ENCODE assay signal across 12 mouse cellular contexts in the genomic region with DNA sequence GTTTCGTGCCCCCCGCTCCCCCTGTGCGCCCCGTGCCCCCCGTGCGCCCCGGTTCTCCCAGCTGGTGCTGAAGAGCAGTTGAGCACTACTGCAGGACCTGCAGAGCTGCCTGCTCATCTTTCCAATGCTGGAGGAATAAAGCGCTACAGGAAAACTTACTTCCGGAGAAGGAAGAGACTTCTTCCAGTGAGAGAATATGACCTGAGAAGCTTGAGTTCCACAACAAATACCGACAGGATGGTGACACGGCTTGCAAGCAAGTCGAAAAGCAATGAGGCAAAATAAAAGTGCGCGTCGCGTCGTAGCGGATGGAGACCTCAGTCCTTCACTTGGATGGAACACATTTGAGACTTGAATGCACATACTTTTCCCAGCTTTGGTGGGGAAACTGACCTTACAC. TPM values are rescaled to one million over a fixed set of nuclear protein-coding genes. Genes with fewer than 3 reads are reported as not detected.
DNase-seq lines count a peak whose midpoint lies in the region; ATAC-seq and TF ChIP-seq lines count a peak whose summit lies in the region.
"Had no signal": no experiment of that assay in that cellular context is flagged by ENCODE, and none has a peak within 500 bp of the region (broad histone marks: within the 10 kb centered on the region; RNA-seq: fewer than 3 reads in every experiment).

No protein-coding gene starts in this region.

- H3K27ac ChIP-seq in heart, embryonic 15.5 days = no peak overlapping the region
- no peak overlapping the region for H3K27ac ChIP-seq in hindbrain, embryonic 10.5 days
- H3K27ac ChIP-seq in midbrain, embryonic 16.5 days (ENCODE audit: low read length) = no peak overlapping the region
- H3K27ac ChIP-seq: liver, embryonic 15.5 days had no signal

- H3K4me3 ChIP-seq in heart, embryonic 15.5 days = peak overlapping the region; percentile 28
- H3K4me3 ChIP-seq in hindbrain, embryonic 10.5 days = peak overlapping the region; percentile 49
- H3K4me3 ChIP-seq in midbrain, embryonic 16.5 days (ENCODE audit: low read depth, low read length) = peak overlapping the region; percentile 21
- H3K4me3 ChIP-seq: liver, embryonic 15.5 days had no signal

- no peaks in the 10 kb centered on the region for H3K9me3 ChIP-seq in heart, embryonic 15.5 days (replicated peaks)
- H3K9me3 ChIP-seq in hindbrain, embryonic 10.5 days = 0 out of 2 replicates have a peak, but pooled peaks cover 3% of the 10 kb centered on the region
- no peaks in the 10 kb centered on the region for H3K9me3 ChIP-seq in midbrain, embryonic 16.5 days (replicated peaks; ENCODE audit: control insufficient read depth, low read length, poor library complexity, severe bottlenecking)
- H3K9me3 ChIP-seq: liver, embryonic 15.5 days had no signal

- no peak for TF ChIP-seq POLR2A in brain, embryonic 14.5 days (IDR thresholded peaks at IDR 0.05; ENCODE audit: borderline replicate concordance, extremely low read depth, insufficient read depth, insufficient read length, poor library complexity, severe bottlenecking)

- H3K4me2 ChIP-seq in heart, embryonic 15.5 days = peak overlapping the region; percentile 56
- peak overlapping the region; percentile 50 for H3K4me2 ChIP-seq in midbrain, embryonic 16.5 days (ENCODE audit: low read length)
- H3K4me2 ChIP-seq: liver, embryonic 15.5 days had no signal

- no peak for ATAC-seq in heart, embryonic 15.5 days (replicated peaks; ENCODE audit: insufficient number of reproducible peaks, insufficient read depth, low FRiP score, low read depth)
- no peak for ATAC-seq in midbrain, embryonic 16.5 days

- no peak for DNase-seq in heart, adult 11 months
- peak; percentile 40 for DNase-seq in brain, embryonic 14.5 days (ENCODE audit: low read depth)
- peak; percentile 11 for DNase-seq in hindbrain, embryonic 10.5 days (ENCODE audit: low spot score)
- no peak for DNase-seq in layer of hippocampus, adult 9-11 months
- DNase-seq in right cerebral cortex, postnatal 10 days (ENCODE audit: low spot score in 2 of 2) = no peak
- no peak for DNase-seq in layer of hippocampus, adult 9-10 months (ENCODE audit: low spot score)
- DNase-seq: adrenal gland, postnatal 10 days; kidney, adult 2 months had no signal

- peaks cover 23% of the 10 kb centered on the region for H3K27me3 ChIP-seq in heart, embryonic 15.5 days
- H3K27me3 ChIP-seq in hindbrain, embryonic 10.5 days (ENCODE audit: insufficient read depth, poor library complexity, severe bottlenecking) = peaks cover 28% of the 10 kb centered on the region
- H3K27me3 ChIP-seq in midbrain, embryonic 16.5 days (ENCODE audit: control insufficient read depth, insufficient read depth, low read depth, low read length) = no peaks in the 10 kb centered on the region

- no peak for TF ChIP-seq CTCF in brain, embryonic 14.5 days (IDR thresholded peaks at IDR 0.05; ENCODE audit: borderline replicate concordance, extremely low read depth, insufficient read depth, insufficient read length)

- H3K4me1 ChIP-seq in heart, embryonic 15.5 days (replicated peaks) = 0 out of 2 replicates have a peak, but pooled peaks cover 2% of the 10 kb centered on the region
- 0 out of 2 replicates have a peak, but pooled peaks cover 3% of the 10 kb centered on the region for H3K4me1 ChIP-seq in hindbrain, embryonic 10.5 days (replicated peaks)
- H3K4me1 ChIP-seq in midbrain, embryonic 16.5 days (ENCODE audit: control insufficient read depth, insufficient read depth, low read length) = no peaks in the 10 kb centered on the region
- H3K4me1 ChIP-seq: liver, embryonic 15.5 days had no signal

- no peaks in the 10 kb centered on the region for H3K36me3 ChIP-seq in heart, embryonic 15.5 days
- H3K36me3 ChIP-seq in hindbrain, embryonic 10.5 days = peaks cover 51% of the 10 kb centered on the region
- 0 out of 2 replicates have a peak, but pooled peaks cover 2% of the 10 kb centered on the region for H3K36me3 ChIP-seq in midbrain, embryonic 16.5 days (ENCODE audit: control insufficient read depth, insufficient read depth, low read length)
- H3K36me3 ChIP-seq: liver, embryonic 15.5 days had no signal

- 41% methylated on average over 18 of the region's 18 CpGs for WGBS in heart, embryonic 15.5 days
- 47% methylated on average over 18 of the region's 18 CpGs for WGBS in hindbrain, embryonic 10.5 days
- WGBS in midbrain, embryonic 16.5 days = 43% methylated on average over 18 of the region's 18 CpGs

- no peak overlapping the region for H3K9ac ChIP-seq in heart, embryonic 15.5 days
- H3K9ac ChIP-seq in midbrain, embryonic 16.5 days (ENCODE audit: low read depth, low read length) = no peak overlapping the region
- H3K9ac ChIP-seq: liver, embryonic 15.5 days had no signal

RNA-seq across cellular contexts. Expression of gene Zdbf2, which starts 36.6 kb away (rescaled TPM):
- 6.2 TPM in 2 replicates for polyA plus RNA-seq in heart, embryonic 15.5 days (2015; fragmentation: Nextera tagmentation; extraction: Ambion mirVana)
- polyA plus RNA-seq in brain, embryonic 14.5 days (2012; rRNA removed) = 12.8 and 19.0 TPM in 2 replicates
- 16.4 and 18.3 TPM in 2 replicates for polyA plus RNA-seq in hindbrain, embryonic 10.5 days (2016; fragmentation: Nextera tagmentation; extraction: Ambion mirVana)
- polyA plus RNA-seq in midbrain, embryonic 16.5 days (2015; fragmentation: Nextera tagmentation; extraction: Ambion mirVana) = 35.4 and 50.3 TPM in 2 replicates
- polyA plus RNA-seq: C2C12 had no signal

Comparison
In these comparisons a context has a peak if more than half of its experiments do, and no peak if none do; other contexts are left out.
1. DNase-seq: peak in brain, embryonic 14.5 days (single experiment) and hindbrain, embryonic 10.5 days (single experiment); none in heart, adult 11 months (single experiment), layer of hippocampus, adult 9-11 months (single experiment), right cerebral cortex, postnatal 10 days (0 of 2) and layer of hippocampus, adult 9-10 months (single experiment).
2. Peak in every context shown above with its lines, with median percentiles within 50 percentile points of each other: H3K4me3 ChIP-seq.